Mouse (Mus musculus): ENCODE measurements around the gene Vmp1. TPM values are rescaled to one million over a fixed set of nuclear protein-coding genes. Genes with fewer than 3 reads are reported as not detected.

Gene Vmp1
- polyA plus RNA-seq, 1 experiment from 2014 or later = 173 TPM

DNA sequence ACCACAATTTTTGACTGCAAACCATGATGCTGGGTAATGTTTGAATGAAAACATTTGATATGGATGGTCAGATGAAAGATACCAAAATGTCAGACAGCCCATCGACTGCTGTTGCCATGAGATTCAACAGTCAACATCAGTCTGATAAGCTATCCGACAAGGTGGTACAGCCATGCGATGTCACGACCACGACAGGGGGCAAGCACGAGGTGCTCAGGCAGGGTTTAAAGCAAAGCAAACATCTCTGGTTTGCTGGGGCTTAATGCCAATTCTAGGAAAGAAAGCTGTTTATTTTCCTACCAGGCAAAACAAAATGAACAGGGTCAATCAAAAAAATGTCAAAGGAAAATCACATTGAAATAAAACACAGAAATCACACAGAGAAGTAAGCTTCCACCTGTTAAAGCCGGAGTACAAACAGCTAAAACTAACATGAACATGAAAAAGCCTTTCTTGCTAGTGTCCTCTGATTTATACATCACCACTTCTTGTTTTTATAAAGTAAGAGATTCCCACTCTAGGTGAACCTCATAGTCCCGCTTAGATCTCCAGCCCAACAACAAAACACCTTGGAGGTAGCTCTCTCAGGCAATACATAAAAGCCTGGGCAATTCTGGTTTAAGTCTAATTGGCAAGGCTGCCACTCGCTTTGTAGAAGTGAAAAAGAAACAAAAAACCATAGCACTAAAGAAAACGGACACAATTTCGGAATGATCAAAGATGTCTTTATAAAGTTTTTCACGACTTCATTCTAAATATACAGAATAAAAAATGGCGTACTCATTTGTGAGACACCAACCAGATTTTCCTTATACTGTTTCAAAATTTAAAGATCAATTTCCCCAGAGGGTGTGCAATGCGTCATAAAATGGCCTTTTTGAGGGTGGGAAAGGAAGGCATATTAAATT lies 99.4 kb downstream of the Vmp1 start:
- no peaks in the 10 kb centered on the region for H3K9me3 ChIP-seq (ENCODE audit: low read length)
- no peak overlapping the region for H3K9ac ChIP-seq (replicated peaks; ENCODE audit: low read length)
- no peaks in the 10 kb centered on the region for H3K27me3 ChIP-seq (ENCODE audit: insufficient read depth, low read length)
- H3K4me2 ChIP-seq (replicated peaks; ENCODE audit: low read depth, low read length) = peak overlapping the region; percentile 58
- no peak for ATAC-seq (ENCODE audit: low FRiP score, low TSS enrichment)
- peaks cover 54% of the 10 kb centered on the region for H3K4me1 ChIP-seq (ENCODE audit: insufficient read depth, low read length)
- WGBS = 87% methylated on average over 14 of the region's 14 CpGs
- H3K36me3 ChIP-seq (ENCODE audit: insufficient read depth, low read length) = no peaks in the 10 kb centered on the region
- H3K27ac ChIP-seq (ENCODE audit: low read length) = no peak overlapping the region
- H3K4me3 ChIP-seq (ENCODE audit: low read length) = peak overlapping the region; percentile 4; the same call in 1 of the 2 replicates

DNA sequence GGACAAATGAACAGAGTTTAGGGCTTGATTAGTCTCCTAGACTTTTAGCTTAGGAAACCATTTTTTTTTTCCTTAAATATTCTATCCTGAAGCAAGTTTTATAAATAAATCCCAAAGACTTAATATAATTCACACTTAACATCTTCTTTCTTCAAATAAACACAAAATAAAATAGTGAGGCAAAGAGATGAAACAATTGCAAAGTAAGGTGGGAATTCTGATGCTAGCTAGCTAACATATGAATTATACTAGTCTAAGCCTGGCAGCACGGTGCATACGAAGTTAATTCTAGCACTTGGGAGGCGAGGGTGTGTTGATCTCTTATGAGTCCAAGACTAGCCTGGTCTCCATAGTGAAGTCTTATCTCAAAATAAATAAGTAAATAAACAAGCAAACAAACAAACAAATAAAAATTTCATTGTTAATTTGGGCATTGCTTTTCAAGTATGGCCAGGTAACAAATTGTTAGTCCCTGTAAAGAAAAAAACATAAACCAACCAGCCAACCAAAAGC lies 100.3 kb downstream of the Vmp1 start:
- 94% methylated on average over 3 of the region's 3 CpGs for WGBS
- no peak for ATAC-seq (ENCODE audit: low FRiP score, low TSS enrichment)
- peaks cover 61% of the 10 kb centered on the region for H3K4me1 ChIP-seq (ENCODE audit: insufficient read depth, low read length)

GRCm38 (mm10) chr11:86582543-86583260 lies 100.9 kb downstream of the Vmp1 start:
- Histone ChIP-seq H3K4me1 (ENCODE audit: insufficient read depth, low read length) (peaks cover 60% of the 10 kb centered on the region), H3K27ac (ENCODE audit: low read length) (no peak overlapping the region), H3K9ac (replicated peaks; ENCODE audit: low read length) (no peak overlapping the region), H3K9me3 (ENCODE audit: low read length) (no peaks in the 10 kb centered on the region), H3K4me3 (ENCODE audit: low read length) (no peak overlapping the region), H3K27me3 (ENCODE audit: insufficient read depth, low read length) (no peaks in the 10 kb centered on the region), H3K4me2 (replicated peaks; ENCODE audit: low read depth, low read length) (no peak overlapping the region), H3K36me3 (ENCODE audit: insufficient read depth, low read length) (no peaks in the 10 kb centered on the region)
- no peak for ATAC-seq (ENCODE audit: low FRiP score, low TSS enrichment)
- 91% methylated on average over 7 of the region's 7 CpGs for WGBS

More for the DNA sequence above, 100.3 kb downstream of the Vmp1 start:
- H3K36me3 ChIP-seq (ENCODE audit: insufficient read depth, low read length) = no peaks in the 10 kb centered on the region
- H3K9me3 ChIP-seq (ENCODE audit: low read length) = no peaks in the 10 kb centered on the region
- no peak overlapping the region for H3K4me3 ChIP-seq (ENCODE audit: low read length)
- no peak overlapping the region for H3K9ac ChIP-seq (replicated peaks; ENCODE audit: low read length)
- no peak overlapping the region for H3K4me2 ChIP-seq (replicated peaks; ENCODE audit: low read depth, low read length)
- no peak overlapping the region for H3K27ac ChIP-seq (ENCODE audit: low read length)
- no peaks in the 10 kb centered on the region for H3K27me3 ChIP-seq (ENCODE audit: insufficient read depth, low read length)

GRCm38 (mm10) chr11:86581943-86582542 lies 101.6 kb downstream of the Vmp1 start:
- Histone ChIP-seq H3K27ac (ENCODE audit: low read length) (peak overlapping the region; percentile 85), H3K4me1 (ENCODE audit: insufficient read depth, low read length) (peaks cover 63% of the 10 kb centered on the region), H3K36me3 (ENCODE audit: insufficient read depth, low read length) (no peaks in the 10 kb centered on the region), H3K4me3 (ENCODE audit: low read length) (no peak overlapping the region), H3K27me3 (ENCODE audit: insufficient read depth, low read length) (no peaks in the 10 kb centered on the region), H3K9me3 (ENCODE audit: low read length) (no peaks in the 10 kb centered on the region), H3K9ac (replicated peaks; ENCODE audit: low read length) (no peak overlapping the region), H3K4me2 (replicated peaks; ENCODE audit: low read depth, low read length) (no peak overlapping the region)
- no peak for ATAC-seq (ENCODE audit: low FRiP score, low TSS enrichment)
- WGBS = 89% methylated on average over 12 of the region's 12 CpGs

DNA sequence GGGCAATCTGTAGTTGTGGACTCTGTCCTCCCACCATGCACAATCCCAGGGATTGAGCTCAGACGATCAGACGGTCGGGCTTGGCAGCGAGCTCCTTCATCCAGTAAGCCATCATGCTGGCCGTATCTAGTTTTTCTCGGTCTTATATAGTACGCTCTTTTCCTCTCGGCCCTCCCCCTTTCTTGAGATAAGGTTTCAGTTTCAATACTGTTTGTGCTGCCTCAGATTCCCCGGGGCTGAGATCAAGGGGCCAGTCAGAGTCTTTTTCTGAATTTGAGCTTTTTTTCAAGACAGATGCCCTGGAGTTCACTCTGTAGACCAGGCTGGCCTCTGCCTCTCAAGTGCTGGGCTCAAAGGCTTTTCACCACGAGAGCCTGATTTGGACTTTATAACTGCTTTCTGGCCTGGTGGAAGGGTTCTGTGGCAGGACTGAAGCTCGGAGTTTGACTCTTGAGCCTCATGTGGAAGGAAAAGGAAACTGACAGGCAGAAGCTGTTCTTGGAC lies 102.3 kb downstream of the Vmp1 start:
- no peak overlapping the region for H3K9ac ChIP-seq (replicated peaks; ENCODE audit: low read length)
- peak overlapping the region; percentile 85 for H3K27ac ChIP-seq (ENCODE audit: low read length)
- H3K4me2 ChIP-seq (replicated peaks; ENCODE audit: low read depth, low read length) = peak overlapping the region; percentile 36
- H3K4me3 ChIP-seq (ENCODE audit: low read length) = no peak overlapping the region
- H3K4me1 ChIP-seq (ENCODE audit: insufficient read depth, low read length) = peaks cover 63% of the 10 kb centered on the region
- H3K9me3 ChIP-seq (ENCODE audit: low read length) = no peaks in the 10 kb centered on the region
- no peak for ATAC-seq (ENCODE audit: low FRiP score, low TSS enrichment)
- WGBS = 29% methylated on average over 11 of the region's 11 CpGs
- no peaks in the 10 kb centered on the region for H3K27me3 ChIP-seq (ENCODE audit: insufficient read depth, low read length)
- no peaks in the 10 kb centered on the region for H3K36me3 ChIP-seq (ENCODE audit: insufficient read depth, low read length)

- Histone ChIP-seq H3K27ac (ENCODE audit: low read length) (peak overlapping the region; percentile 85), H3K9me3 (ENCODE audit: low read length) (no peaks in the 10 kb centered on the region), H3K9ac (replicated peaks; ENCODE audit: low read length) (no peak overlapping the region), H3K4me3 (ENCODE audit: low read length) (no peak overlapping the region), H3K4me2 (replicated peaks; ENCODE audit: low read depth, low read length) (no peak overlapping the region), H3K4me1 (ENCODE audit: insufficient read depth, low read length) (peaks cover 63% of the 10 kb centered on the region), H3K36me3 (ENCODE audit: insufficient read depth, low read length) (no peaks in the 10 kb centered on the region), H3K27me3 (ENCODE audit: insufficient read depth, low read length) (no peaks in the 10 kb centered on the region)
- ATAC-seq (ENCODE audit: low FRiP score, low TSS enrichment) = peak; percentile 41
- 72% methylated on average over 9 of the region's 9 CpGs for WGBS
Measured at GRCm38 (mm10) chr11:86580319-86581113, 103.1 kb downstream of the Vmp1 start.

DNA sequence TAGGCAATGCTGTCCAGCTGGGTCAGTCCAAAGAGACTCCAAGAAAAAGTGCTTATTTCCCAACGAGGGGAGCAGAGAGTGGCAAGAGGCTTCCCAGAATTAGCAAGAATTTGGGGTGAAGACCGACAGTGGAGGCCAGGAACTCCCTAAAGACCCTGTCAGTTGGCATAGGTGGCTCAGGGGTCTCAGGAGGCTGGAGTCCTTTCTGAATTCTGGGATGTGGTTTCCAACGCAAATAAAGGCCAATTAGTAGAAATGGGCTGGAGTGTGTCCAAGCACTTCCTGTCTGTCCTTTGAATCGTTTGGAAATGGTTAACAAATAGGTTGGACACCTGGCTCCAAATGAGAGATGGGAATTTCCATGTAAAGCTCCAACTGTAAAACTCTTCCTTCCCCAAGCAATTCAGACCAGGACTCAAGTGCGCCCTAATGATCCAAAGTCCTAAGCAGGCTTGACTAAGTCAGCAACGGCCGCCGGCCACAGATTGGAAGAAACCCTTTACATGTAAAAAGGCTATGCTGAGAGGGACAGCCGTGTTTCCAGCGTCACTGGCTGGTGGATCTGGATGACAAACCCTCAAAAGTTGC lies 103.8 kb downstream of the Vmp1 start:
- Histone ChIP-seq H3K4me2 (replicated peaks; ENCODE audit: low read depth, low read length) (no peak overlapping the region), H3K9ac (replicated peaks; ENCODE audit: low read length) (no peak overlapping the region), H3K27ac (ENCODE audit: low read length) (peak overlapping the region; percentile 85), H3K4me3 (ENCODE audit: low read length) (no peak overlapping the region), H3K27me3 (ENCODE audit: insufficient read depth, low read length) (no peaks in the 10 kb centered on the region), H3K4me1 (ENCODE audit: insufficient read depth, low read length) (peaks cover 62% of the 10 kb centered on the region), H3K9me3 (ENCODE audit: low read length) (no peaks in the 10 kb centered on the region), H3K36me3 (ENCODE audit: insufficient read depth, low read length) (no peaks in the 10 kb centered on the region)
- ATAC-seq (ENCODE audit: low FRiP score, low TSS enrichment) = no peak
- 72% methylated on average over 10 of the region's 10 CpGs for WGBS

DNA sequence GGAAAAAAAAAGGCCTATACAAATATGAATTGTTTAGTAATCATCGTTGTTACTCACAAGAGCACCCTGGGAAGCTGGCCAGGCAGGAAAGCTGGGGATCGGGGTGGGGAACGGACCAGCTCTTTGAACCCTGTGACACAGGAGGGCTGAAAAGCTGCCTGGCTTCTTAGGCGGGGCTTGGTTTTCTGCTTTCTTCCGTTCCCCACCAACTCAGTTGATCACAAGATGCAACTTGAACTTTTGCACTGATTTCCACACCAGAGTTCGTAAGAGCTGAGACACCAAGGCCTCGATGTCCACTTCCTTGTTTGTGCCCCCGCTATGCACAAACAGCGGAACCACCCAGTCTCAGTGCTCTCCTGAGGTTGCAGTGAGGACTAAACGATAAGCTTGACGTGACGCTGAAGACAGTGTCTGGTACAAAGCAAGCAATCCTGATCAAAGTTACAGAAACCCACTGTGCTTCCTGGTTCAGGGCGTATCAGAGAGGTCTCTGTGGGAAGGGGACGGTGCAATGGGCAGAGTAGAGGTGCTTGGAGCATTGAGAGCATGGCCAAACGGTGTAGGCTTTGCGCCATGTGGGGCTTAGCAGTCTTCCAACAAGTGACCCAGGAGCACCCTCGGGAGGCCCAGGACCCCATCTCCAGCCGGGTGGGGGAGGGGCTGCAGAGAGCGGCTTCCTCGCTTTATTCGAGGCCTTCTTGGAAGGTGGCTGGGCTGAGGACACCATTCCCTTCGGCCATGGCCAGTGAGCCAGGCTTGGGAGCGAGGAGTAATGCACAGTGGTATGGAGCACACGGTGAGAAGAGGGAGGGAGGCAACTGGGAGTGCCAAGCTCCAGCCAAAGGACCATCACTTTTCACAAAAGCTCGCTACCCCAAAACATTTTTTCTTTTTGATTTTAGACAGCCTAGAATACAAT lies 104.6 kb downstream of the Vmp1 start:
- H3K4me2 ChIP-seq (replicated peaks; ENCODE audit: low read depth, low read length) = no peak overlapping the region
- ATAC-seq (ENCODE audit: low FRiP score, low TSS enrichment) = no peak
- peak overlapping the region; percentile 85 for H3K27ac ChIP-seq (ENCODE audit: low read length)

More for the DNA sequence above, 104.6 kb downstream of the Vmp1 start:
- H3K27me3 ChIP-seq (ENCODE audit: insufficient read depth, low read length) = no peaks in the 10 kb centered on the region
- peaks cover 59% of the 10 kb centered on the region for H3K4me1 ChIP-seq (ENCODE audit: insufficient read depth, low read length)
- no peak overlapping the region for H3K9ac ChIP-seq (replicated peaks; ENCODE audit: low read length)
- WGBS = 72% methylated on average over 25 of the region's 25 CpGs
- H3K36me3 ChIP-seq (ENCODE audit: insufficient read depth, low read length) = no peaks in the 10 kb centered on the region
- H3K4me3 ChIP-seq (ENCODE audit: low read length) = no peak overlapping the region
- no peaks in the 10 kb centered on the region for H3K9me3 ChIP-seq (ENCODE audit: low read length)

Data from kidney, embryonic 16.5 days (tissue).